Mouse (Mus musculus): ENCODE results near the gene Swsap1. TPM values are rescaled to one million over a fixed set of nuclear protein-coding genes. Genes with fewer than 3 reads are reported as not detected.

The Swsap1 gene
- polyA plus RNA-seq, 1 experiment from 2014 or later: 5.4 TPM

- no peaks in the 10 kb centered on the region for H3K9me3 ChIP-seq (ENCODE audit: control insufficient read depth, low read length)
- ATAC-seq (ENCODE audit: low FRiP score, low TSS enrichment) (peak; percentile 89), DNase-seq (ENCODE audit: low spot score) (peak; percentile 99)
- peak within 1 kb of the TSS; percentile 90 for H3K4me2 ChIP-seq (replicated peaks; ENCODE audit: low read depth)
- 1% methylated on average over 30 of the region's 36 CpGs for WGBS
- no peaks in the 10 kb centered on the region for H3K4me1 ChIP-seq (replicated peaks; ENCODE audit: control insufficient read depth, insufficient read depth)
- H3K27ac ChIP-seq (replicated peaks): peak within 1 kb of the TSS; percentile 99
- TF ChIP-seq CTCF (IDR thresholded peaks at IDR 0.05; ENCODE audit: low read depth): peak; percentile 13; the same call in 1 of the 2 replicates
- TF ChIP-seq EP300 (optimal IDR thresholded peaks at IDR 0.05): no peak
- H3K27me3 ChIP-seq (ENCODE audit: control insufficient read depth, insufficient read depth, low read length): no peaks in the 10 kb centered on the region
- peaks cover 3% of the 10 kb centered on the region; the same call in 1 of the 2 replicates for H3K36me3 ChIP-seq (ENCODE audit: control insufficient read depth, insufficient read depth, low read length)
- peak within 1 kb of the TSS; percentile 92 for H3K9ac ChIP-seq (ENCODE audit: low read length)
- peak within 1 kb of the TSS; percentile 74 for H3K4me3 ChIP-seq (ENCODE audit: low read depth, low read length)
These were observed 37.4 kb upstream of the Swsap1 start, which contains the start of gene Rab3d for GRCm38 (mm10) chr9:21918035-21918592. TSS of gene Rab3d (minus strand) at chr9:21918192.

- peak overlapping the region; percentile 25 for H3K27ac ChIP-seq (replicated peaks)
- no peaks in the 10 kb centered on the region for H3K27me3 ChIP-seq (ENCODE audit: control insufficient read depth, insufficient read depth, low read length)
- no peaks in the 10 kb centered on the region for H3K4me1 ChIP-seq (replicated peaks; ENCODE audit: control insufficient read depth, insufficient read depth)
- peaks cover 3% of the 10 kb centered on the region; the same call in 1 of the 2 replicates for H3K36me3 ChIP-seq (ENCODE audit: control insufficient read depth, insufficient read depth, low read length)
- TF ChIP-seq CTCF (IDR thresholded peaks at IDR 0.05; ENCODE audit: low read depth) (0 out of 2 replicates have a peak, but pooled peaks have one; percentile 24), EP300 (optimal IDR thresholded peaks at IDR 0.05) (no peak)
- DNase-seq (ENCODE audit: low spot score): no peak
- no peak overlapping the region; the same call in 1 of the 2 replicates for H3K4me3 ChIP-seq (ENCODE audit: low read depth, low read length)
- H3K4me2 ChIP-seq (replicated peaks; ENCODE audit: low read depth): peak overlapping the region; percentile 90
- H3K9me3 ChIP-seq (ENCODE audit: control insufficient read depth, low read length): no peaks in the 10 kb centered on the region
- WGBS: 20% methylated on average over 5 of the region's 5 CpGs
- no peak for ATAC-seq (ENCODE audit: low FRiP score, low TSS enrichment)
- no peak overlapping the region for H3K9ac ChIP-seq (ENCODE audit: low read length)
These were observed 36.7 kb upstream of the Swsap1 start for GRCm38 (mm10) chr9:21918692-21919384.

GRCm38 (mm10) chr9:21923036-21923435 lies 32.5 kb upstream of the Swsap1 start:
- H3K36me3 ChIP-seq (ENCODE audit: control insufficient read depth, insufficient read depth, low read length): no peaks in the 10 kb centered on the region
- 77% methylated on average over 4 of the region's 4 CpGs for WGBS
- no peak for DNase-seq (ENCODE audit: low spot score)
- H3K27ac ChIP-seq (replicated peaks): peak overlapping the region; percentile 82
- no peaks in the 10 kb centered on the region for H3K27me3 ChIP-seq (ENCODE audit: control insufficient read depth, insufficient read depth, low read length)
- H3K4me2 ChIP-seq (replicated peaks; ENCODE audit: low read depth): no peak overlapping the region
- H3K4me1 ChIP-seq (replicated peaks; ENCODE audit: control insufficient read depth, insufficient read depth): 0 out of 2 replicates have a peak, but pooled peaks cover 6% of the 10 kb centered on the region
- H3K4me3 ChIP-seq (ENCODE audit: low read depth, low read length): no peak overlapping the region
- no peaks in the 10 kb centered on the region for H3K9me3 ChIP-seq (ENCODE audit: control insufficient read depth, low read length)
- TF ChIP-seq CTCF (IDR thresholded peaks at IDR 0.05; ENCODE audit: low read depth) (no peak), EP300 (optimal IDR thresholded peaks at IDR 0.05) (no peak)
- ATAC-seq (ENCODE audit: low FRiP score, low TSS enrichment): no peak
- no peak overlapping the region for H3K9ac ChIP-seq (ENCODE audit: low read length)

GRCm38 (mm10) chr9:21923490-21924098 lies 32.0 kb upstream of the Swsap1 start:
- 21% methylated on average over 3 of the region's 3 CpGs for WGBS
- no peaks in the 10 kb centered on the region for H3K9me3 ChIP-seq (ENCODE audit: control insufficient read depth, low read length)
- no peak overlapping the region for H3K4me3 ChIP-seq (ENCODE audit: low read depth, low read length)
- no peaks in the 10 kb centered on the region for H3K36me3 ChIP-seq (ENCODE audit: control insufficient read depth, insufficient read depth, low read length)
- no peak overlapping the region for H3K4me2 ChIP-seq (replicated peaks; ENCODE audit: low read depth)
- 0 out of 2 replicates have a peak, but pooled peaks cover 6% of the 10 kb centered on the region for H3K4me1 ChIP-seq (replicated peaks; ENCODE audit: control insufficient read depth, insufficient read depth)
- no peak for TF ChIP-seq EP300 (optimal IDR thresholded peaks at IDR 0.05)
- TF ChIP-seq CTCF (IDR thresholded peaks at IDR 0.05; ENCODE audit: low read depth): no peak
- DNase-seq (ENCODE audit: low spot score) (no peak), ATAC-seq (ENCODE audit: low FRiP score, low TSS enrichment) (no peak)
- H3K27ac ChIP-seq (replicated peaks): peak overlapping the region; percentile 82
- no peak overlapping the region for H3K9ac ChIP-seq (ENCODE audit: low read length)
- H3K27me3 ChIP-seq (ENCODE audit: control insufficient read depth, insufficient read depth, low read length): no peaks in the 10 kb centered on the region

GRCm38 (mm10) chr9:21924099-21924493 lies 31.5 kb upstream of the Swsap1 start:
- ATAC-seq (ENCODE audit: low FRiP score, low TSS enrichment) (peak; percentile 84), DNase-seq (ENCODE audit: low spot score) (peak; percentile 95)
- no peak overlapping the region for H3K4me2 ChIP-seq (replicated peaks; ENCODE audit: low read depth)
- 30% methylated on average over 6 of the region's 6 CpGs for WGBS
- peak; percentile 24 for TF ChIP-seq EP300 (optimal IDR thresholded peaks at IDR 0.05)
- no peak for TF ChIP-seq CTCF (IDR thresholded peaks at IDR 0.05; ENCODE audit: low read depth)
- no peaks in the 10 kb centered on the region for H3K27me3 ChIP-seq (ENCODE audit: control insufficient read depth, insufficient read depth, low read length)
- no peaks in the 10 kb centered on the region for H3K36me3 ChIP-seq (ENCODE audit: control insufficient read depth, insufficient read depth, low read length)
- H3K27ac ChIP-seq (replicated peaks): peak overlapping the region; percentile 82
- H3K4me1 ChIP-seq (replicated peaks; ENCODE audit: control insufficient read depth, insufficient read depth): 0 out of 2 replicates have a peak, but pooled peaks cover 6% of the 10 kb centered on the region
- H3K9ac ChIP-seq (ENCODE audit: low read length): no peak overlapping the region
- H3K9me3 ChIP-seq (ENCODE audit: control insufficient read depth, low read length): no peaks in the 10 kb centered on the region
- H3K4me3 ChIP-seq (ENCODE audit: low read depth, low read length): no peak overlapping the region
